Mouse (Mus musculus) MEL (cell line): ENCODE measurements around the gene Olfr160.

ENCODE experiments used
- CTCF ChIP-seq, 3 experiments: IDR thresholded peaks in 2 of 3; conservative IDR thresholded peaks in 1 of 3; 2 replicates each; pipeline ENCODE4 v1.5.1; 2011 to 2012; ENCODE audit warnings: low read length in 3 of 3, low read depth in 2 of 3, mild to moderate bottlenecking in 2 of 3, improper control_type of control experiment in 1 of 3, inconsistent platforms in 1 of 3, mixed read lengths in 1 of 3, moderate library complexity in 1 of 3; ENCODE audit not compliant: control insufficient read depth in 1 of 3, insufficient read depth in 1 of 3, poor library complexity in 1 of 3, severe bottlenecking in 1 of 3
- E2F4 ChIP-seq: IDR thresholded peaks from 2 replicates; pipeline ENCODE4 v1.6.1; 2011; ENCODE audit warnings: low read depth, low read length, improper control_type of control experiment, borderline replicate concordance
- EP300 ChIP-seq, 2 experiments: IDR thresholded peaks; 2 replicates each; pipeline ENCODE4 v1.6.1; 2011; ENCODE audit warnings: improper control_type of control experiment in 2 of 2, low read length in 2 of 2, low read depth in 1 of 2, mild to moderate bottlenecking in 1 of 2
- ETS1 ChIP-seq: IDR thresholded peaks from 2 replicates; pipeline ENCODE4 v1.6.1; 2012; ENCODE audit warnings: low read depth, mild to moderate bottlenecking, inconsistent platforms, low read length, improper control_type of control experiment, moderate library complexity
- GATA1 ChIP-seq: IDR thresholded peaks from 2 replicates; pipeline ENCODE4 v1.6.1; 2011; ENCODE audit warnings: low read depth, low read length, improper control_type of control experiment
- HCFC1 ChIP-seq: IDR thresholded peaks from 2 replicates; pipeline ENCODE4 v1.6.1; 2012; ENCODE audit warnings: low read depth, mild to moderate bottlenecking, inconsistent platforms, low read length, improper control_type of control experiment, moderate library complexity
- MYB ChIP-seq: IDR thresholded peaks from 2 replicates; pipeline ENCODE4 v1.6.1; 2011; ENCODE audit warnings: mild to moderate bottlenecking, low read depth, low read length, improper control_type of control experiment
- NELFE ChIP-seq: IDR thresholded peaks from 2 replicates; pipeline ENCODE4 v1.6.1; 2011; ENCODE audit warnings: low read depth, low read length, improper control_type of control experiment
- POLR2A ChIP-seq, 2 experiments: IDR thresholded peaks; 2 replicates each; pipeline ENCODE4 v1.6.1; 2011 to 2012; ENCODE audit warnings: low read length in 2 of 2, mild to moderate bottlenecking in 2 of 2, control low read depth in 1 of 2, improper control_type of control experiment in 1 of 2, low read depth in 1 of 2, moderate library complexity in 1 of 2; ENCODE audit not compliant: control insufficient read depth in 1 of 2, insufficient read depth in 1 of 2, poor library complexity in 1 of 2
- SIN3A ChIP-seq: IDR thresholded peaks from 2 replicates; pipeline ENCODE4 v1.6.1; 2012; ENCODE audit warnings: low read length, improper control_type of control experiment, inconsistent platforms
- ZKSCAN1 ChIP-seq: IDR thresholded peaks from 2 replicates; pipeline ENCODE4 v1.6.1; 2012; ENCODE audit warnings: low read depth, mild to moderate bottlenecking, inconsistent platforms, low read length, improper control_type of control experiment, moderate library complexity

- TF ChIP-seq ETS1 (no peak), CTCF (IDR thresholded peaks at IDR 0.05 in 2 of 3, conservative IDR thresholded peaks at IDR 0.05 in 1 of 3; ENCODE audit: control insufficient read depth in 1 of 3, insufficient read depth in 1 of 3, low read depth in 2 of 3, low read length in 3 of 3, poor library complexity in 1 of 3, severe bottlenecking in 1 of 3) (no peak), EP300 (IDR thresholded peaks at IDR 0.05; ENCODE audit: low read depth in 1 of 2, low read length in 2 of 2) (no peak), E2F4 (no peak), POLR2A (IDR thresholded peaks at IDR 0.05; ENCODE audit: control insufficient read depth in 1 of 2, insufficient read depth in 1 of 2, low read depth in 1 of 2, low read length in 2 of 2, poor library complexity in 1 of 2) (no peak), NELFE (no peak), MYB (no peak), ZKSCAN1 (no peak), SIN3A (no peak), HCFC1 (no peak), GATA1 (no peak)
These were observed 34.9 kb downstream of the Olfr160 start for GRCm38 (mm10) chr9:37681123-37681522.
